19 mouse cellular contexts compared by ENCODE assay signal in the genomic region with DNA sequence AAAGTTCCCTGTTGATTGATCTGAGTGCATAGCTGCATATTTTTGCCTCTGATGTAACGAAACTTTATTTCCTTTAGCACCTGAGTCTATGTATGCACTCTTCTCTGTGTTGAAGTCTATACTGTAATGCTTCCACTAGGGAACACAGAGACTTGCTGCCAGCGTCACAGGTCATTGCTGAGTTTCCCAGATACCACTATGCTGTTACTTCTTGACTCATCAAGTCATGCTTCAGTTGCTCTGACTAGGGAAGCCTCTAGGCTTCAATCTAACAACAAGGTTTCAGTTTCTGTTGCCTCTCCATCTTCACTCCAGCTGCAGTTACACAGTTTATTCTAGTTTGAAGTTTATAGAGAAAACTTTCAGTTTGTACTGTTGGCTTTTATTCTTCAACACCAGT. TPM values are rescaled to one million over a fixed set of nuclear protein-coding genes. Genes with fewer than 3 reads are reported as not detected.
DNase-seq lines count a peak whose midpoint lies in the region; ATAC-seq and TF ChIP-seq lines count a peak whose summit lies in the region.
"Had no signal": no experiment of that assay in that cellular context is flagged by ENCODE, and none has a peak within 500 bp of the region (broad histone marks: within the 10 kb centered on the region; RNA-seq: fewer than 3 reads in every experiment).

No protein-coding gene starts in this region.

- ATAC-seq in heart, embryonic 13.5 days (ENCODE audit: extremely low read depth, insufficient number of reproducible peaks, low FRiP score, low TSS enrichment), result no peak
- no peak for ATAC-seq in midbrain, postnatal 0 days (ENCODE audit: low FRiP score)
- ATAC-seq: forebrain, embryonic 16.5 days; intestine, embryonic 15.5 days; liver, embryonic 12.5 days had no signal

- H3K9me3 ChIP-seq in heart, embryonic 13.5 days, result no peaks in the 10 kb centered on the region
- H3K9me3 ChIP-seq in heart, embryonic 10.5 days, result no peaks in the 10 kb centered on the region
- H3K9me3 ChIP-seq in midbrain, postnatal 0 days (ENCODE audit: low read length), result no peaks in the 10 kb centered on the region
- H3K9me3 ChIP-seq: embryonic facial prominence, embryonic 10.5 days; intestine, embryonic 15.5 days; limb, embryonic 10.5 days; liver, embryonic 12.5 days; neural tube, embryonic 15.5 days had no signal

- no peak overlapping the region for H3K4me3 ChIP-seq in heart, embryonic 13.5 days
- H3K4me3 ChIP-seq in heart, embryonic 10.5 days, result no peak overlapping the region
- H3K4me3 ChIP-seq in midbrain, postnatal 0 days (ENCODE audit: low read depth, low read length), result no peak overlapping the region
- H3K4me3 ChIP-seq: embryonic facial prominence, embryonic 10.5 days; erythroblast, embryonic 14.5 days; intestine, embryonic 15.5 days; limb, embryonic 10.5 days; liver, embryonic 12.5 days; neural tube, embryonic 15.5 days had no signal

- no peaks in the 10 kb centered on the region for H3K27me3 ChIP-seq in heart, embryonic 13.5 days (replicated peaks)
- H3K27me3 ChIP-seq in heart, embryonic 10.5 days (ENCODE audit: insufficient read depth, poor library complexity, severe bottlenecking), result no peaks in the 10 kb centered on the region
- no peaks in the 10 kb centered on the region for H3K27me3 ChIP-seq in midbrain, postnatal 0 days (ENCODE audit: insufficient read depth, low read length)
- H3K27me3 ChIP-seq: intestine, embryonic 15.5 days; liver, embryonic 12.5 days; neural tube, embryonic 15.5 days had no signal

- H3K4me1 ChIP-seq in heart, embryonic 13.5 days, result no peaks in the 10 kb centered on the region
- H3K4me1 ChIP-seq in heart, embryonic 10.5 days, result no peaks in the 10 kb centered on the region
- no peaks in the 10 kb centered on the region for H3K4me1 ChIP-seq in midbrain, postnatal 0 days (ENCODE audit: insufficient read depth, low read length)
- H3K4me1 ChIP-seq: intestine, embryonic 15.5 days; limb, embryonic 10.5 days; neural tube, embryonic 15.5 days had no signal

- peaks cover 16% of the 10 kb centered on the region for H3K36me3 ChIP-seq in heart, embryonic 13.5 days
- peaks cover 7% of the 10 kb centered on the region for H3K36me3 ChIP-seq in heart, embryonic 10.5 days
- 0 out of 2 replicates have a peak, but pooled peaks cover 2% of the 10 kb centered on the region for H3K36me3 ChIP-seq in midbrain, postnatal 0 days (ENCODE audit: insufficient read depth, low read length)
- H3K36me3 ChIP-seq: intestine, embryonic 15.5 days had no signal

- H3K4me2 ChIP-seq in heart, embryonic 13.5 days, result no peak overlapping the region
- H3K4me2 ChIP-seq in midbrain, postnatal 0 days (ENCODE audit: low read depth, low read length, poor library complexity, severe bottlenecking), result no peak overlapping the region
- H3K4me2 ChIP-seq: heart, embryonic 11.5 days; intestine, embryonic 15.5 days; liver, embryonic 12.5 days; neural tube, embryonic 15.5 days had no signal

- no peak for TF ChIP-seq CTCF in midbrain, postnatal 0 days (IDR thresholded peaks at IDR 0.05)

- 0 out of 2 replicates have a peak overlapping the region, but pooled peaks have one; percentile 12 for H3K27ac ChIP-seq in heart, embryonic 13.5 days (replicated peaks)
- H3K27ac ChIP-seq in heart, embryonic 10.5 days, result no peak overlapping the region
- no peak overlapping the region for H3K27ac ChIP-seq in midbrain, postnatal 0 days (ENCODE audit: low read depth, low read length)
- H3K27ac ChIP-seq: embryonic facial prominence, embryonic 10.5 days; intestine, embryonic 15.5 days; limb, embryonic 10.5 days; liver, embryonic 12.5 days; neural tube, embryonic 15.5 days; stomach, postnatal 0 days had no signal

- WGBS in heart, embryonic 13.5 days, result 71% methylated on average over 2 of the region's 2 CpGs
- 62% methylated on average over 2 of the region's 2 CpGs for WGBS in heart, embryonic 10.5 days
- WGBS in midbrain, postnatal 0 days, result 61% methylated on average over 2 of the region's 2 CpGs

- H3K9ac ChIP-seq in heart, embryonic 13.5 days, result no peak overlapping the region
- H3K9ac ChIP-seq in midbrain, postnatal 0 days (replicated peaks; ENCODE audit: low read length, poor library complexity, severe bottlenecking), result no peak overlapping the region
- H3K9ac ChIP-seq: intestine, embryonic 15.5 days; liver, embryonic 12.5 days; neural tube, embryonic 15.5 days had no signal

- DNase-seq in heart, embryonic 10.5 days (ENCODE audit: low spot score), result no peak
- peak; percentile 82 for DNase-seq in A20 (ENCODE audit: low read depth, low spot score)
- DNase-seq in NIH3T3 (ENCODE audit: low read depth), result peak; percentile 6
- peak; percentile 29 for DNase-seq in kidney, postnatal 14 days
- no peak for DNase-seq in midbrain, postnatal 0 days (ENCODE audit: low spot score)
- DNase-seq in right cerebral cortex, postnatal 36 days (ENCODE audit: low spot score in 2 of 2), result no peak
- DNase-seq in layer of hippocampus, adult 18-20 months (ENCODE audit: low spot score in 2 of 2), result no peak
- DNase-seq: cerebellum, postnatal 25 days; thymus, postnatal 14 days had no signal

RNA-seq across cellular contexts. Expression of gene Ralgps2, which starts 28.5 kb away (rescaled TPM):
- 44.2 and 57.4 TPM in 2 replicates for polyA plus RNA-seq in heart, embryonic 13.5 days (2015; fragmentation: Nextera tagmentation; extraction: Ambion mirVana)
- polyA plus RNA-seq in heart, embryonic 10.5 days (2016; fragmentation: Nextera tagmentation; extraction: Ambion mirVana), result 49.6 and 55.2 TPM in 2 replicates
- 68.8 and 87.0 TPM in 2 replicates for total RNA-seq in midbrain, postnatal 0 days (2014; rRNA removed)
- 58.2 and 70.4 TPM in 2 replicates for polyA plus RNA-seq in midbrain, postnatal 0 days (2015; fragmentation: Nextera tagmentation; extraction: Ambion mirVana)
- 10 to 100 TPM; 64.3 to 72.6 TPM for total RNA-seq in layer of hippocampus, adult 18-20 months (2021)

Comparison
In these comparisons a context has a peak if more than half of its experiments do, and no peak if none do; other contexts are left out.
1. DNase-seq: peak in A20 (single experiment), NIH3T3 (single experiment) and kidney, postnatal 14 days (single experiment); none in heart, embryonic 10.5 days (single experiment), midbrain, postnatal 0 days (single experiment), right cerebral cortex, postnatal 36 days (0 of 2) and layer of hippocampus, adult 18-20 months (0 of 2).